Mouse (Mus musculus): ENCODE measurements around the gene Sdc3. TPM values are rescaled to one million over a fixed set of nuclear protein-coding genes. Genes with fewer than 3 reads are reported as not detected.

Gene Sdc3
- polyA plus RNA-seq (2012; rRNA removed) = 25.7 and 44.8 TPM in 2 replicates

DNA sequence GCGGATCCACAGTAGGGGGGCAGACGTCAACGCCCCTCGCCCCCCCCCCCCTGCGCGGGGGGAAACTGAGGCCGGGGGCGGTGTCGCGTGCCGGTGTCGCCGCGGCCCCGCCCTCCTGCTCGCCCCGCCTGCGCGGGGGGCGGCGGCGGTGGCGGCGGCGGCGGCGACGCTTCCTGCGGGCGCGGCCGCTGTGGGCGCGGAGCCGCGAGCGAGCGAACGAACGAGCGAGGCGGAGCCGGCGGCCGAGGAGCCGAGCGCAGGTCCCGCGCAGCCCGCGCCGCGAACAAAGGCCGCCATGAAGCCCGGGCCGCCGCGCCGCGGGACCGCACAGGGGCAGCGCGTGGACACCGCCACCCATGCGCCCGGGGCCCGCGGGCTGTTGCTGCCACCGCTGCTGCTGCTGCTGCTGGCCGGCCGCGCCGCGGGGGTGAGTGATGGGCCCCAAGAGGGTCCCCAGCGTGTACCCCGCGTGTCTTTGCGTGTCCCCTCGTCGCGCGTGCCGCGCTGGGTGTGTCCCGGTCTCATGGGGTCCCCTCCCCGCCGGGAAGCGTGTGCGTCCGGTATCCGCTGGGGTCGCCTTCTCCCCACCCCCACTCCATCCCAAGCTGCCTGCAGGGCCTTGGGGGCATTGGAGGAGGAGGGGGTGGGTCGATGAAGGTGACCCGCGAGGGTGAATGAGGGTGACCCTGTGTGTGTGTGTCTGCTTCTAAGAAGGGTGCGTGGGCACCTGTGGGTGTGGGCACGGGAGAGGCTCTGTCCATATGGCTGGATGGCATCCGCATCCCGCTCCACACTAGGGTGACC lies at the start of gene Sdc3:
Gene Sdc3, plus strand, starts transcription at position 162 of the 804 bp plus-strand sequence.

Other genes starting within 250 kb of the Sdc3 start
- 89.1 and 94.3 TPM in 2 replicates for gene Nkain1, start 218.4 kb upstream of the Sdc3 start, polyA plus RNA-seq (2012; rRNA removed)
- gene Pum1, start 129.2 kb upstream of the Sdc3 start, polyA plus RNA-seq (2012; rRNA removed) = 54.7 and 83.6 TPM in 2 replicates
- gene Laptm5, start 120.6 kb downstream of the Sdc3 start, polyA plus RNA-seq (2012; rRNA removed) = 12.4 and 21.5 TPM in 2 replicates
- gene Matn1, start 151.8 kb downstream of the Sdc3 start, polyA plus RNA-seq (2012; rRNA removed) = 0.11 and 1.7 TPM in 2 replicates